Mouse (Mus musculus) cerebellum, adult 18-20 months (tissue): ENCODE results near the gene Vmn2r24.
"Not testable (repeated sequence)": the region's sequence is repeated elsewhere in the genome, so short reads cannot be mapped to it uniquely, and the experiment has no call there.

ENCODE experiments used
- DNase-seq, 2 experiments: peaks; one replicate each; pipeline ENCODE4 v3.0.0; 2021

Gene Vmn2r24

GRCm38 (mm10) chr6:123778579-123778978 is at the start of gene Vmn2r24:
Gene Vmn2r24, plus strand, starts transcription at chr6:123778879.
- DNase-seq, result no peak

- DNase-seq, result no peak
Observed at GRCm38 (mm10) chr6:123770031-123770430, 8.6 kb upstream of the Vmn2r24 start.

GRCm38 (mm10) chr6:123784857-123785256 is 6.2 kb downstream of the Vmn2r24 start:
- no peak for DNase-seq

- DNase-seq, result no peak
Observed at GRCm38 (mm10) chr6:123793746-123794145, 15.1 kb downstream of the Vmn2r24 start.

- DNase-seq, result not testable (repeated sequence)
Observed at GRCm38 (mm10) chr6:123810291-123810690, 31.6 kb downstream of the Vmn2r24 start.

GRCm38 (mm10) chr6:123819951-123820350 is 41.3 kb downstream of the Vmn2r24 start:
- no peak for DNase-seq

GRCm38 (mm10) chr6:123853363-123853762 is 74.7 kb downstream of the Vmn2r24 start, which contains the start of gene Vmn2r25:
Gene Vmn2r25, minus strand, starts transcription at chr6:123853463.
- DNase-seq, result not testable (repeated sequence)
